Mouse (Mus musculus): ENCODE data around the gene Arhgef6. TPM values are rescaled to one million over a fixed set of nuclear protein-coding genes. Genes with fewer than 3 reads are reported as not detected.

Gene Arhgef6
- polyA plus RNA-seq, 1 experiment from 2014 or later, result 73.9 TPM

DNA sequence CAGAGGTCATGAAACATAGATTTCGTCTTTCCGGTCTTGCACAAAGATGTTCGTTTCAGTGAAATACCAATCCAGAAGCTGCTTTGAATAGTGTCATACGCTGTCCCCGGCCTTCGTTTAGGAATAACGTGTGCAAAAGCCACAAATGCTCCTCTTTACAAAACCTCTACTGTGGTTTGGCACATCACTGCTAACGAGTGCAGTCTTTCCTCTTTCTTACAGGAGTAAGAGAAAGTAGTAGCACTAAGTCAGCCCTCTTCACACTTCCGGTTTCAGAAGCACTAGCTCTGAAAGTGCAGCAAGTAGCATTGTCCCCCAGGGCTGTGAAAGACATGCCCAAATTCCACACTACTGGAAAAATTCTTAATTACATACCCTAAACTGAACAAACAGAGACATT is 142.2 kb downstream of the Arhgef6 start:
- H3K4me3 ChIP-seq (ENCODE audit: inconsistent target), result no peak overlapping the region
- no peak overlapping the region for H3K27ac ChIP-seq
- no peaks in the 10 kb centered on the region for H3K36me3 ChIP-seq (ENCODE audit: inconsistent target)
- 28% methylated on average over 9 of the region's 9 CpGs for WGBS (ENCODE audit: missing documents)
- no peaks in the 10 kb centered on the region for H3K79me2 ChIP-seq (ENCODE audit: inconsistent target)

DNA sequence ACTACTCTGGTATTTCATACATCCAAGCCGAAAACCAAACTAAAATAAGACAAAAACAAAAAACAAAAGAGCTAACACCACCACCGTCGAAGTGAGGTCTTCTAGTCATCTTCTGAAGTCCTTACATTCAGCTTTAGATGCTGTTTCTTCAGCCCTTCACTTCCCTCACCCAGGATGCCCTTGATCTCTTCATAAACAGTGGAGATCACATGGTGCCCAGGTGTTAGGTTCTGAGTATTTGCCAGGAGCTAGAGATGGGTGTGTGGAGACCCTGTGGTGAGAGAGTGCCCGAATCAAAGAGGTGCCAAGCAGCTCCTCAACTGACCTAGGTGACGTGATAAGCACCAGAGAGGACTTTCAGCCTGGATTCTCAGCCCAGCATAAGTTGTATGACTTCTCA is 149.2 kb downstream of the Arhgef6 start:
- 88% methylated on average over 5 of the region's 5 CpGs for WGBS (ENCODE audit: missing documents)
- Histone ChIP-seq H3K36me3 (ENCODE audit: inconsistent target) (no peaks in the 10 kb centered on the region), H3K79me2 (ENCODE audit: inconsistent target) (no peaks in the 10 kb centered on the region), H3K4me3 (ENCODE audit: inconsistent target) (no peak overlapping the region), H3K27ac (no peak overlapping the region)

DNA sequence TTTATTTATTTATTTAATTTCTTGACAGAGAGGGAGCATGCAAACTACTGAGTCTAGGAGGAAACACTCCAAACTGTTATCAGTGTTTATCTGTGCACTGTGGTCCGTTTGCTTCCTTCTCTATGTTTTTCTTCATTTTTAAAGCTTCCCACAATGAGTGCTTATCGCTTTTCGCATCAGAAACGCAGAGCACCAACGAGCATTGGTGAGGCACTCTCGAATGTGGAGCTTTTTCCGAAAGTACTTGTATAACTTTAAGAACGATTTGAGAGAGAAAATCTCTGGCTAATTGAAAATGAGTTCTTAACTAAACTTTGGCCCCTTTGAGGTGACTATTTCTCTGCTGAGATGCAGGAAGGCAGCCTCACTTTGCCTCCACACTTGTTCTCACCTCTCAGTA is 151.2 kb downstream of the Arhgef6 start:
- H3K36me3 ChIP-seq (ENCODE audit: inconsistent target), result no peaks in the 10 kb centered on the region
- no peak overlapping the region for H3K4me3 ChIP-seq (ENCODE audit: inconsistent target)
- WGBS (ENCODE audit: missing documents), result 38% methylated on average over 7 of the region's 8 CpGs
- H3K27ac ChIP-seq, result no peak overlapping the region
- H3K79me2 ChIP-seq (ENCODE audit: inconsistent target), result no peaks in the 10 kb centered on the region

DNA sequence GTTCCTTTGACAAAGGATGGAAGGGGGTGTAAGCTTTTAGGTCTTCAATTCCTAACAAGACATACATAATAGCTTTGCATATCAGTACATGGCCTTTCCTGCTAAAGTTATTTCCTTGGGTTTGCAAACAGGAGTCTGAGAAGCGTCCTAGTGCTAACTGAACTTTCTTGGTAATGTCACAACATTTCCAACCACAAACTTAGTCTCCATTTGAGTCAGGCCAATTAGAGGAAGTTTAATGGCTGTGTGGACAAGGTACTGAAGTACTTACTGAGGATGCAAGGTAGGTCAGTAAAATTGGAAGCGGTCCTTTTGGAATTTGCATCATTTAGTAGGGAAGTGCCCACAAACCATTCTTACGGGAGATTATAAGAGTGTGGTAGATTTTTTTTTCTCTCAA is 155.2 kb downstream of the Arhgef6 start:
- WGBS (ENCODE audit: missing documents), result 54% methylated on average over 3 of the region's 3 CpGs
- no peaks in the 10 kb centered on the region for H3K36me3 ChIP-seq (ENCODE audit: inconsistent target)
- no peak overlapping the region for H3K4me3 ChIP-seq (ENCODE audit: inconsistent target)
- H3K27ac ChIP-seq, result no peak overlapping the region
- no peaks in the 10 kb centered on the region for H3K79me2 ChIP-seq (ENCODE audit: inconsistent target)

DNA sequence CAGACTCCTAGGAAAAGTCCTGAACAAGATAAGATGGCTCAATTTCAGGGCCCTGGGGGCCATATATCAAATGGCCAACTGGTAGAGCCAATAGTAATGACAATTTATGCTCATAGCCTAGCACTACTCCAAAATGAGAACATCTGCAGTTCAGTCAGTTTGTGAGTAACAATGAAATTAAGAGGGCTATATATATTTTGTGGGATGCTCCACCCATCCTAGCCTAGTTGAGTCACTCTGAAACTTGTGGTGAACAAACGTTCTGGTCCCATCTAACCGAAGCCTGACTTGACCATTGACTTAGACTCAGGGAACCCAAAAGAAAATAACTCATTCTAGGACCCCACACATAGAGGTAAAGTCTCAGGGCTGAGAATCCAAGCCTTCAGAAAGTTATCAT is 156.1 kb downstream of the Arhgef6 start:
- 40% methylated on average over 2 of the region's 2 CpGs for WGBS (ENCODE audit: missing documents)
- H3K27ac ChIP-seq, result no peak overlapping the region
- H3K36me3 ChIP-seq (ENCODE audit: inconsistent target), result no peaks in the 10 kb centered on the region

More for the DNA sequence above, 156.1 kb downstream of the Arhgef6 start:
- Histone ChIP-seq H3K4me3 (ENCODE audit: inconsistent target) (no peak overlapping the region), H3K79me2 (ENCODE audit: inconsistent target) (no peaks in the 10 kb centered on the region)

Other genes starting within 250 kb of the Arhgef6 start
- not detected in 3 replicates for gene Cd40lg, start 126.6 kb downstream of the Arhgef6 start, polyA plus RNA-seq (2018)
- 17.3 to 21.6 TPM (median 20.7 TPM) in 3 replicates for gene Rbmx, start 54.3 kb upstream of the Arhgef6 start, polyA plus RNA-seq (2018)
- not detected in 3 replicates for gene Gm364, start 70.4 kb upstream of the Arhgef6 start, polyA plus RNA-seq (2018)
- gene Gpr101, start 165.0 kb upstream of the Arhgef6 start, polyA plus RNA-seq (2018), result not detected in 3 replicates

Data from macrophage (primary cell).